Mouse (Mus musculus): ENCODE measurements at regions not wholly inside any gene's neighbourhood (a gene's known extent, or its start where the extent isn't known, plus 50 kb on each side); places are given as distances from the start of the nearest gene placed in this dataset.

DNA sequence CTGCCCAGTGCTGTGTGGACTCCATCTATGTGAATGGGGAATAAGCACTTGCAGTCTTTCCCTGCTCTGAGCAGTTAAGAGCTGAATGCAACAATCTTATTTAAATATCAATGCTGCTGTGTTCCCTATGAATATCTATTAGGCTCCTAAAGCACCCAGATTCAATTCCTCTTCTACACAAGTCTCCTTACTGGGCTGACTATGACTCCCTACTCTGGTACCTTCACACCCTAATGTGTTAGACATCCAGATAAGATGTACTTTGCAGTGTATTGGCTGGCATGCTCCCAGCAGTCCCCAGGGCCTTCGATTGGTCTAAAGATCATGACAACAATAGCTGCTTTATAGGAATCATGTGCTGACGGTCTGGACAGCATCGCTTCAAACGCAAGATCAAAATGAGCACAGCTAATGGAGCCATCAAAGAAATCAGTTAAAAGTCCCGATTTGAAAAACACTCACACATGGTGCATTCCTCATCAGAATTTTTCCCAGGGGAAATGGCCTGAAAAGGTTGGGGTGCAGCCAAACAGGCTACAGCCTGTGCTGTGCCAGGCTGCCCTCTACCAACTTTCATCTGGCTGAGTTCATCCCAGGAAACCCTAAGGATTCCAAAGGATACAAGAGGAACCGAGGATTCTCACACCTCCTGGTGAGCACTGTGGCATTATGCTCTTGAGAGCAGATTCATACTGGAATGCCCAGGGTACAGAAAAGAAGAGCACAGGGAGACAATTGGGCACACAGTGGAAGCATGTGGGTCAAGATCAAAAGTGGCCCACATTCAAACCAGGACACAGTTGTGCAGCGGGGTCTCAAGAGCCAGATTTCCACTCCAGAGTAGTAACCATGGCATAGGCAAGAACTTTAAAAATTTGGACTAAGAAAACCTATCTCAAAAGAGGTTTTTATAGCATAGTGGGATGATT lies 240.7 kb upstream of the Pitrm1 start:
- TF ChIP-seq EP300 (IDR thresholded peaks at IDR 0.05; ENCODE audit: insufficient read depth, low read depth, low read length) (no peak), CTCF (IDR thresholded peaks at IDR 0.05) (no peak), POLR2A (IDR thresholded peaks at IDR 0.05; ENCODE audit: insufficient read depth, low read depth, low read length) (no peak)

Data from heart, adult 2 months (tissue).